Mouse (Mus musculus): ENCODE results near the gene Fzd10.

Gene Fzd10

GRCm38 (mm10) chr5:128601036-128602019, 684 bp downstream of the Fzd10 start:
- in situ Hi-C loops (cut with MboI, MseI), result no loop called here

- in situ Hi-C loops (cut with MboI, MseI), result no loop called here
Measured at GRCm38 (mm10) chr5:128603693-128604092, 3.0 kb downstream of the Fzd10 start.

GRCm38 (mm10) chr5:128606596-128606995, 6.0 kb downstream of the Fzd10 start:
- in situ Hi-C loops (cut with MboI, MseI), result no loop called here

GRCm38 (mm10) chr5:128609091-128609490, 8.4 kb downstream of the Fzd10 start:
- in situ Hi-C loops (cut with MboI, MseI), result no loop called here

GRCm38 (mm10) chr5:128617621-128618020, 17.0 kb downstream of the Fzd10 start:
- in situ Hi-C loops (cut with MboI, MseI), result no loop called here

GRCm38 (mm10) chr5:128619987-128620386, 19.3 kb downstream of the Fzd10 start:
- in situ Hi-C loops (cut with MboI, MseI), result no loop called here

GRCm38 (mm10) chr5:128620408-128620807, 19.8 kb downstream of the Fzd10 start:
- in situ Hi-C loops (cut with MboI, MseI), result no loop called here

- in situ Hi-C loops (cut with MboI, MseI), result no loop called here
Measured at GRCm38 (mm10) chr5:128627763-128628162, 27.1 kb downstream of the Fzd10 start.

GRCm38 (mm10) chr5:128636648-128637047, 36.0 kb downstream of the Fzd10 start:
- in situ Hi-C loops (cut with MboI, MseI), result no loop called here

GRCm38 (mm10) chr5:128637071-128638015, 36.7 kb downstream of the Fzd10 start:
- in situ Hi-C loops (cut with MboI, MseI), result no loop called here

- in situ Hi-C loops (cut with MboI, MseI), result no loop called here
Measured at GRCm38 (mm10) chr5:128638716-128639115, 38.1 kb downstream of the Fzd10 start.

GRCm38 (mm10) chr5:128643065-128643464, 42.4 kb downstream of the Fzd10 start:
- in situ Hi-C loops (cut with MboI, MseI), result no loop called here

GRCm38 (mm10) chr5:128645720-128646119, 45.1 kb downstream of the Fzd10 start:
- in situ Hi-C loops (cut with MboI, MseI), result no loop called here

GRCm38 (mm10) chr5:128646286-128646685, 45.6 kb downstream of the Fzd10 start:
- in situ Hi-C loops (cut with MboI, MseI), result no loop called here

- in situ Hi-C loops (cut with MboI, MseI), result no loop called here
Measured at GRCm38 (mm10) chr5:128647221-128647730, 46.6 kb downstream of the Fzd10 start.

- in situ Hi-C loops (cut with MboI, MseI), result no loop called here
Measured at GRCm38 (mm10) chr5:128649336-128649897, 48.8 kb downstream of the Fzd10 start.

Measured in T-helper 17 cell (primary cell).